Mouse (Mus musculus) lung, adult 10 weeks (tissue): ENCODE measurements around the gene Kpnb1. TPM values are rescaled to one million over a fixed set of nuclear protein-coding genes. Genes with fewer than 3 reads are reported as not detected.

Source experiments
- polyA plus RNA-seq: library from polyadenylated mRNA; stranded (reverse); fragments of 350-450 nt; fragmentation: Illumina TruSeq; extraction: RNeasy Lipid Tissue Mini Kit (QIAGEN cat#74804); gene quantifications from one replicate; pipeline ENCODE4 v1.2.3, GENCODE M21; 2014; ENCODE audit warnings: low read depth, low replicate concordance; ENCODE audit not compliant: insufficient read depth

Gene Kpnb1
- 32.2 TPM for polyA plus RNA-seq

GRCm38 (mm10) chr11:97187764-97188642 is at the start of gene Kpnb1:
Gene Kpnb1 (minus strand): TSS chr11:97187881.

GRCm38 (mm10) chr11:97151343-97151801 is 36.3 kb downstream of the Kpnb1 start, which contains the start of gene Tbkbp1:
Gene Tbkbp1 (minus strand): TSS chr11:97151495.

GRCm38 (mm10) chr11:97114671-97115601 is 72.7 kb downstream of the Kpnb1 start, which contains the start of gene Tbx21:
Gene Tbx21 (minus strand): TSS chr11:97115331.

Other genes with a start within 250 kb of the Kpnb1 start
- 18.9 TPM for gene Pnpo, start 243.9 kb downstream of the Kpnb1 start, polyA plus RNA-seq
- gene Sp2, start 204.9 kb downstream of the Kpnb1 start, polyA plus RNA-seq = 6.9 TPM
- 2.2 TPM for gene Sp6, start 174.5 kb downstream of the Kpnb1 start, polyA plus RNA-seq
- gene Scrn2, start 157.9 kb downstream of the Kpnb1 start, polyA plus RNA-seq = 12.5 TPM
- gene Lrrc46, start 146.5 kb downstream of the Kpnb1 start, polyA plus RNA-seq = 4.8 TPM
- 40.3 TPM for gene Mrpl10, start 146.3 kb downstream of the Kpnb1 start, polyA plus RNA-seq
- gene Osbpl7, start 137.3 kb downstream of the Kpnb1 start, polyA plus RNA-seq = 5.0 TPM
- 1.2 TPM for gene Tbx21, start 72.5 kb downstream of the Kpnb1 start, polyA plus RNA-seq
- gene Tbkbp1, start 36.4 kb downstream of the Kpnb1 start, polyA plus RNA-seq = 20.8 TPM
- gene Npepps, start 92.8 kb upstream of the Kpnb1 start, polyA plus RNA-seq = 19.3 TPM
- gene Mrpl45, start 127.8 kb upstream of the Kpnb1 start, polyA plus RNA-seq = 11.5 TPM
- 0.22 TPM for gene Gpr179, start 164.2 kb upstream of the Kpnb1 start, polyA plus RNA-seq
- gene Socs7, start 174.7 kb upstream of the Kpnb1 start, polyA plus RNA-seq = 5.8 TPM
- gene Arhgap23, start 227.7 kb upstream of the Kpnb1 start, polyA plus RNA-seq = 23.8 TPM